Mouse (Mus musculus): ENCODE results near the gene Atp10a.

DNA sequence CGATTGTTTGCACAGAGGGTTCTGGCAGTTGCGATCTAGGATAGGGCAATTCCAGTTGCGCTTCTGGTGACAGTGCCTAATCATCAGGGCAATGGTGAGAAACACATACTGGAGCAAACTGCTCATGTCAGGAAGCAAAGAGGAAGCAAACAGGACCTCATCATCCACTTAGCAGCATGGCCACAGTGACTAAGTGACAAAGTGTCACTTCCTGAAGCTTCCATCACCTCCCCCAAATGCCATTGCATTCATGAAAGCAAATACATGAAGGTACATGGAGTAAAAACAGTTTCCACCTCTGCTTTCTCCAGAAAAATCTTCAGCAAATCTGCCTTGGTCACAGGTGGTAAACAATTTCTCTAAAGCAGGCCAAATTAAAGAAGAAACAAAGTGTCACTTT lies 168.7 kb downstream of the Atp10a start:
- no peak for TF ChIP-seq POLR2A (IDR thresholded peaks at IDR 0.05; ENCODE audit: insufficient read depth, low read length)
- no peak for TF ChIP-seq CTCF (IDR thresholded peaks at IDR 0.05; ENCODE audit: low read depth, low read length)
- TF ChIP-seq EP300 (IDR thresholded peaks at IDR 0.05; ENCODE audit: insufficient read depth, low read depth, low read length) = no peak

All from ES-Bruce4 (cell line).